Mouse (Mus musculus): ENCODE data around the gene Cep170.

DNA sequence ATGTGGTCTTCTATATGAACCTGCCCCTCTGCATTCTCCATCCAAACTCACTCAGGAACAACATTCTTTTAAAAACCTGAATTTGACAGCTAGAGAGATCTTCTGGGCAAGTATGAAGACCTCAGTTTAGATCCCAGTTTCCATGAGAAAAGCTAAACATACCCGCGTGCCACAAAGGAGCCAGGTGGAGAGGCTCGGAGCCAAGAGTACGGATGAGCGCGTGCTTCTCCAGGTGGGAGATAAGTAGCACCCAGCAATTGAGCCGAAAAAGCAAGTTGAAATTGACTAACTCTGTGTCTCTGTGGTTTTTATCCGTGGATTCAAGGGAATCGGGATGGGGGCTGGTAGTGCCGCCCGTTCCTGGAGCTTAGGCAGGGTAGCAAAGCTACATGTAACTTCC lies 122.8 kb downstream of the Cep170 start:
- TF ChIP-seq CTCF (IDR thresholded peaks at IDR 0.05; ENCODE audit: low read depth) (no peak), EP300 (IDR thresholded peaks at IDR 0.05; ENCODE audit: low read depth) (no peak)

Measured in heart, postnatal 0 days (tissue).